Mouse (Mus musculus) adrenal gland (tissue): ENCODE measurements around the gene Hgfac.

Experiments used
- intact Hi-C: fragments of 180-260 bp; cut with DNase I; formaldehyde crosslinking; loops from one replicate; pipeline ENCODE4 v1.15.1; 2025

Hgfac gene

GRCm38 (mm10) chr5:35035795-35036194 is 5.5 kb upstream of the Hgfac start:
- intact Hi-C loops = no loop called here

- intact Hi-C loops = no loop called here
These were observed 3.9 kb upstream of the Hgfac start for GRCm38 (mm10) chr5:35037438-35037837.

- intact Hi-C loops = loop anchor here (2.0 to 5.0 kb wide), 2 partner anchors 55 to 128 kb away; no protein-coding TSS in a partner anchor
These were observed 1.3 kb downstream of the Hgfac start for GRCm38 (mm10) chr5:35042431-35043109.

GRCm38 (mm10) chr5:35043110-35043451 is 1.8 kb downstream of the Hgfac start:
- intact Hi-C loops = loop anchor here (2.0 to 5.0 kb wide), 2 partner anchors 56 to 128 kb away; no protein-coding TSS in a partner anchor

- intact Hi-C loops = loop anchor here (10.0 kb wide), 1 partner anchor 294 kb away; no protein-coding TSS in a partner anchor
These were observed 9.2 kb downstream of the Hgfac start for GRCm38 (mm10) chr5:35050541-35050940.

GRCm38 (mm10) chr5:35054628-35055027 is 13.3 kb downstream of the Hgfac start:
- intact Hi-C loops = loop anchor here (2.0 to 10.0 kb wide), 2 partner anchors 32 to 290 kb away; no protein-coding TSS in a partner anchor

GRCm38 (mm10) chr5:35055076-35055475 is 13.8 kb downstream of the Hgfac start:
- intact Hi-C loops = loop anchor here (2.0 to 10.0 kb wide), 2 partner anchors 32 to 290 kb away; no protein-coding TSS in a partner anchor

GRCm38 (mm10) chr5:35056604-35057432 is 15.5 kb downstream of the Hgfac start, which contains the start of gene Dok7:
Gene Dok7 (plus strand): TSS chr5:35056766.
- intact Hi-C loops = loop anchor here (10.0 kb wide), 1 partner anchor 288 kb away; no protein-coding TSS in a partner anchor

GRCm38 (mm10) chr5:35057582-35057981 is 16.3 kb downstream of the Hgfac start:
- intact Hi-C loops = loop anchor here (10.0 kb wide), 1 partner anchor 287 kb away; no protein-coding TSS in a partner anchor

GRCm38 (mm10) chr5:35058216-35058615 is 16.9 kb downstream of the Hgfac start:
- intact Hi-C loops = loop anchor here (10.0 kb wide), 1 partner anchor 287 kb away; no protein-coding TSS in a partner anchor

GRCm38 (mm10) chr5:35060098-35060497 is 18.8 kb downstream of the Hgfac start:
- intact Hi-C loops = no loop called here

GRCm38 (mm10) chr5:35069841-35070240 is 28.5 kb downstream of the Hgfac start:
- intact Hi-C loops = no loop called here

- intact Hi-C loops = no loop called here
These were observed 29.0 kb downstream of the Hgfac start for GRCm38 (mm10) chr5:35070314-35070713.

GRCm38 (mm10) chr5:35070953-35071352 is 29.6 kb downstream of the Hgfac start:
- intact Hi-C loops = no loop called here

GRCm38 (mm10) chr5:35071855-35072254 is 30.5 kb downstream of the Hgfac start:
- intact Hi-C loops = no loop called here

GRCm38 (mm10) chr5:35073235-35073634 is 31.9 kb downstream of the Hgfac start:
- intact Hi-C loops = no loop called here

- intact Hi-C loops = no loop called here
These were observed 32.7 kb downstream of the Hgfac start for GRCm38 (mm10) chr5:35073992-35074391.

GRCm38 (mm10) chr5:35076369-35076768 is 35.1 kb downstream of the Hgfac start:
- intact Hi-C loops = no loop called here

- intact Hi-C loops = no loop called here
These were observed 37.8 kb downstream of the Hgfac start for GRCm38 (mm10) chr5:35079101-35079500.

GRCm38 (mm10) chr5:35084913-35085312 is 43.6 kb downstream of the Hgfac start:
- intact Hi-C loops = no loop called here

- intact Hi-C loops = no loop called here
These were observed 47.7 kb downstream of the Hgfac start for GRCm38 (mm10) chr5:35088785-35089613.
